Mouse (Mus musculus): ENCODE measurements around the gene Nfe2l2. TPM values are rescaled to one million over a fixed set of nuclear protein-coding genes. Genes with fewer than 3 reads are reported as not detected.

Gene Nfe2l2
- polyA plus RNA-seq, 1 experiment from 2014 or later = 73.9 TPM

DNA sequence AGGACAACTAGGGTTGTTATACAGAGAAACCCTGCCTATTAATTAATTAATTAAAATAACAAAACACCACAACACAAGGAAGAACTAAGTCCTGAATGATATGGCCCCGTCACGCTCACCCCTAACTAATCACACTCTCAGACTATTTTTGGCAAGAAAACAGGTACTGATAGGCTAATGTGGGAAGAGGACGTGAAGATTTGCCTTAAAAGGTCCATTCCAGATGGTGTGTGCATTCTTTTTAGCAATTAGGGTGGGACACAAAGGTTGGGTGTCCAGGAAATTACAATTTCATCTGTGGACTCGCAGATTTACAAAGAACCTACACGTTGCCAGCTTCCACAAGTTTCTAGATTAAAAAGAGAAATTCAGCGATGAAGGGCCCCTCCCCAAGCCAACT, 72.4 kb downstream of the Nfe2l2 start:
- DNase-seq (no peak), ATAC-seq (ENCODE audit: insufficient read depth) (no peak)
- no peaks in the 10 kb centered on the region for H3K9me3 ChIP-seq (ENCODE audit: low read depth, low read length)
- no peak overlapping the region for H3K4me2 ChIP-seq
- no peak overlapping the region for H3K4me3 ChIP-seq (ENCODE audit: low read depth, low read length)
- 81% methylated on average over 6 of the region's 6 CpGs for WGBS
- TF ChIP-seq CTCF (IDR thresholded peaks at IDR 0.05; ENCODE audit: low read depth) = no peak
- H3K36me3 ChIP-seq (ENCODE audit: insufficient read depth) = no peaks in the 10 kb centered on the region
- peaks cover 4% of the 10 kb centered on the region; the same call in 1 of the 2 replicates for H3K4me1 ChIP-seq (ENCODE audit: insufficient read depth)
- no peak overlapping the region for H3K27ac ChIP-seq (ENCODE audit: low read depth)
- no peaks in the 10 kb centered on the region for H3K27me3 ChIP-seq (ENCODE audit: insufficient read depth, low read length)
- no peak overlapping the region for H3K9ac ChIP-seq

DNA sequence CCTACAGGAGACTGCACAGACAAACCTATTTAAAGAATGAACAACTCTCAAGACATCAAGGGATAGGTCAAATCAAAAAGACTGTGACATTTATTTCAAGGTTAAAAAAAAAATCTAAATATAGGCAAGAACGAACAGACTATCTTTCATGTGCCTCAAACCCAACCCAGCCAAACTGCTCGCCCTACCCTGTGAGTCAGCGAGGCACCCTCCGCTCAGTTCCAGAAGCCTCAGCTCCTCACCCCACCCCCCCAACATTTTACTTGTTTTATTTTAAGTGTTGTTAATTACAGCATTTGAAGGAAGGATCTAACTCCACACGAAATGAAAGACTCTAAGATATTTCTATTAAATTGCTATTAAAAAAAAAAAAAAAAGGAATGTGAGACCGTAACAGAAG, 73.0 kb downstream of the Nfe2l2 start:
- no peaks in the 10 kb centered on the region for H3K36me3 ChIP-seq (ENCODE audit: insufficient read depth)
- H3K27ac ChIP-seq (ENCODE audit: low read depth) = no peak overlapping the region
- peaks cover 4% of the 10 kb centered on the region; the same call in 1 of the 2 replicates for H3K4me1 ChIP-seq (ENCODE audit: insufficient read depth)
- H3K27me3 ChIP-seq (ENCODE audit: insufficient read depth, low read length) = no peaks in the 10 kb centered on the region
- H3K9me3 ChIP-seq (ENCODE audit: low read depth, low read length) = no peaks in the 10 kb centered on the region
- DNase-seq (no peak), ATAC-seq (ENCODE audit: insufficient read depth) (no peak)
- WGBS = 74% methylated on average over 6 of the region's 6 CpGs
- H3K4me2 ChIP-seq = no peak overlapping the region
- no peak overlapping the region for H3K9ac ChIP-seq
- no peak for TF ChIP-seq CTCF (IDR thresholded peaks at IDR 0.05; ENCODE audit: low read depth)
- no peak overlapping the region for H3K4me3 ChIP-seq (ENCODE audit: low read depth, low read length)

DNA sequence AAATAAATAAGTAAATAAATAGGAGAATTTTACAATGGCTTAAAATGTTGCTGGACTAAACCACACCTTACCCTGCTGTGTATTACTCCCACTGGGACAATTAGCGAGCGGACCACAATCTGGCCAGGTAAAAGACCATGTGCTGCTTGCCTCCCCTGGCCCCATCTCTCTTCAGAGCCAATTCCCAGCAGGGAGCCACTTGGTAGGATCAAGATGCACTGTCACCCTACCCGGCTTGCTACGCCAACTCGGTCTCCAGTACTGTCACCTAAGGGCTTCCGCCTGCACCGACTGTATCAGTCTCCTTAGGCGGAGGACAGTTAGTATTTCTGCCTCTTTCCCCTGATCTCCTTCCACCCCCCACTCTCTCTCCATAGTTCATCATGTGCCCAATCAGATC, 76.0 kb downstream of the Nfe2l2 start:
- no peak for TF ChIP-seq CTCF (IDR thresholded peaks at IDR 0.05; ENCODE audit: low read depth)
- no peak for DNase-seq
- ATAC-seq (ENCODE audit: insufficient read depth) = no peak
- Histone ChIP-seq H3K4me3 (ENCODE audit: low read depth, low read length) (no peak overlapping the region), H3K4me1 (ENCODE audit: insufficient read depth) (no peaks in the 10 kb centered on the region; the same call in 1 of the 2 replicates), H3K27me3 (ENCODE audit: insufficient read depth, low read length) (no peaks in the 10 kb centered on the region), H3K27ac (ENCODE audit: low read depth) (no peak overlapping the region), H3K4me2 (no peak overlapping the region), H3K9me3 (ENCODE audit: low read depth, low read length) (no peaks in the 10 kb centered on the region), H3K36me3 (ENCODE audit: insufficient read depth) (no peaks in the 10 kb centered on the region), H3K9ac (no peak overlapping the region)
- WGBS = 91% methylated on average over 8 of the region's 8 CpGs

DNA sequence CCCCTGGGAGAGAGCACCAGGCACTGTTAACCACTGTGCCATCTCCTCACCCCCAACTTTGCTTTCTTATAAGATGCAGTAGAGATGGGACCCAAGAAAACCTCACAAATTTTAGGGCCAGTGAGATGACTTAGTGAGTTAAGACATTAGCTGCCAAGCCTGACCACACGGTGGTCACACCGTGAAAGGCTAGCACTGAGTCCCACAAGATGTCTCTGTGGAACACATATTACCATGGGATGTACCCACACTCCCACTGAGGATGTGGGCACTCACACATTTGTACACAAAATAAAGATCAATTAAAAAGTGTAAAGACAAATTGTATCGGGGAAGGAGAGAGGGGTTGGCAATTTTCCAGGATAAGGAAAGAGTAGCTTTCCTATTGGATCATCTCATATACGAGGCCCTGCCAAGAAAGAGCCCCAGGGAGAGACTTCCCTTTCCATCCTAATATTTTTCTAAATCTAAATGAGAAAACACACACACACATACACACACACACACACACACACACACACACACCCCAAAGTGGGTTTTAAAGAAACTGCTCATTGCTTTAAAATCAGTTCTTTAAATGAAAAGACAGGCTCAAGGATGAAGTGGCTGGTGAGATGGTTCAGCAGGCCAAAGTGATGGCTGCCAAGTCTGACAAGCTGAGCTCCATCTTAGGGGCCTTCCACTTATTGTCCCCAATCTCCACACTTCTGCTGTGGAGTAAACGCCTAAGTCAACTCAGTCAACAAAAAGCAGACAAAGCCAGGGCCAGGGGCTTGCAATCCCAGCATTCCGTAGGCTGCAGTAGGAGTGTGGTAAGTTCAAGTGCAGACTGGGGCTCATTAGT, 77.6 kb downstream of the Nfe2l2 start:
- no peak for TF ChIP-seq CTCF (IDR thresholded peaks at IDR 0.05; ENCODE audit: low read depth)
- DNase-seq = peak; percentile 89
- no peak overlapping the region for H3K4me2 ChIP-seq
- no peaks in the 10 kb centered on the region for H3K4me1 ChIP-seq (ENCODE audit: insufficient read depth)
- WGBS = 51% methylated on average over 6 of the region's 6 CpGs
- peak; percentile 79 for ATAC-seq (ENCODE audit: insufficient read depth)
- H3K9ac ChIP-seq = no peak overlapping the region
- no peaks in the 10 kb centered on the region for H3K27me3 ChIP-seq (ENCODE audit: insufficient read depth, low read length)
- no peaks in the 10 kb centered on the region for H3K9me3 ChIP-seq (ENCODE audit: low read depth, low read length)
- H3K4me3 ChIP-seq (ENCODE audit: low read depth, low read length) = no peak overlapping the region
- no peaks in the 10 kb centered on the region for H3K36me3 ChIP-seq (ENCODE audit: insufficient read depth)
- peak overlapping the region; percentile 26; the same call in 1 of the 2 replicates for H3K27ac ChIP-seq (ENCODE audit: low read depth)

Small RNA genes within 50 kb of the gene (microRNA-seq; reads per million reads assigned to microRNA genes)
- gene Gm24574 (ENCODE audit: borderline number of aligned reads) = not detected

Other genes with a start within 250 kb of the Nfe2l2 start
- gene Hnrnpa3, start 45.4 kb downstream of the Nfe2l2 start, polyA plus RNA-seq (2014; fragmentation: Nextera tagmentation; extraction: Ambion mirVana) = 302 and 305 TPM in 2 replicates
- 47.9 and 55.7 TPM in 2 replicates for gene Agps, start 127.5 kb upstream of the Nfe2l2 start, polyA plus RNA-seq (2014; fragmentation: Nextera tagmentation; extraction: Ambion mirVana)
- 10.1 and 13.1 TPM in 2 replicates for gene Ttc30b, start 233.9 kb upstream of the Nfe2l2 start, polyA plus RNA-seq (2014; fragmentation: Nextera tagmentation; extraction: Ambion mirVana)

Data from lung, embryonic 14.5 days (tissue).